Mouse (Mus musculus) embryonic facial prominence, embryonic 11.5 days (tissue): ENCODE measurements around the gene Prkn. TPM values are rescaled to one million over a fixed set of nuclear protein-coding genes. Genes with fewer than 3 reads are reported as not detected.

Experiments
- ATAC-seq: fragments of 200-750 bp; cut with Nextera tagmentation; replicated peaks from 2 replicates; pipeline ENCODE4 v1.8.0; 2017; ENCODE audit warnings: low read depth; ENCODE audit not compliant: insufficient number of reproducible peaks, low FRiP score, low TSS enrichment
- DNase-seq: peaks from one replicate; pipeline ENCODE4 v3.0.0-alpha.2; 2015; ENCODE audit warnings: low spot score
- H3K27ac ChIP-seq: fragments of 300-500 bp; sonication (generic); replicated peaks from 2 replicates; pipeline ENCODE4 v1.5.1; 2014; ENCODE audit warnings: mild to moderate bottlenecking, low read depth, low read length, control low read depth
- H3K27me3 ChIP-seq: fragments of 300-500 bp; sonication (generic); 2 replicates; pipeline ENCODE4 v1.6.1; 2014; ENCODE audit warnings: mild to moderate bottlenecking, low read length, moderate library complexity, mixed read lengths; ENCODE audit not compliant: control insufficient read depth, insufficient read depth
- H3K36me3 ChIP-seq: fragments of 300-500 bp; sonication (generic); replicated peaks from 2 replicates; pipeline ENCODE4 v1.6.1; 2014; ENCODE audit warnings: low read depth, mild to moderate bottlenecking, low read length, moderate library complexity, mixed read lengths; ENCODE audit not compliant: control insufficient read depth, insufficient read depth
- H3K4me1 ChIP-seq: fragments of 300-500 bp; sonication (generic); 2 replicates; pipeline ENCODE4 v1.6.1; 2014; ENCODE audit warnings: low read length, mixed read lengths; ENCODE audit not compliant: control insufficient read depth, insufficient read depth
- H3K4me2 ChIP-seq: fragments of 300-500 bp; sonication (generic); 2 replicates; pipeline ENCODE4 v1.6.1; 2014; ENCODE audit warnings: low read depth, mild to moderate bottlenecking, control low read depth, low read length, moderate library complexity
- H3K4me3 ChIP-seq: fragments of 300-500 bp; sonication (generic); 2 replicates; pipeline ENCODE4 v1.5.1; 2014; ENCODE audit warnings: low read depth, low read length, control low read depth
- H3K9ac ChIP-seq: fragments of 300-500 bp; sonication (generic); replicated peaks from 2 replicates; pipeline ENCODE4 v1.6.1; 2014; ENCODE audit warnings: mild to moderate bottlenecking, control low read depth, low read length
- H3K9me3 ChIP-seq: fragments of 300-500 bp; sonication (generic); replicated peaks from 2 replicates; pipeline ENCODE4 v1.6.1; 2016; ENCODE audit warnings: mild to moderate bottlenecking, low read length, inconsistent platforms, mixed read lengths; ENCODE audit not compliant: control insufficient read depth
- whole genome bisulfite sequencing: fragments of 180-500 bp; shearing (Covaris S2); extraction: QIAGEN DNeasy Blood & Tissue Kit; methylation state at CpG from one replicate; pipeline ENCODE4 v1.1.7; 2014; 5-methylcytosine and 5-hydroxymethylcytosine counted together
- polyA plus RNA-seq: library from polyadenylated mRNA; unstranded; fragments of >200 nt; fragmentation: Nextera tagmentation; extraction: Ambion mirVana; gene quantifications from 2 replicates; pipeline ENCODE4 v1.2.1, GENCODE M21; 2014

Prkn gene
- polyA plus RNA-seq, 1 experiment from 2014 or later: 0.97 TPM

- Histone ChIP-seq H3K9ac (no peak overlapping the region), H3K9me3 (no peaks in the 10 kb centered on the region), H3K27ac (no peak overlapping the region), H3K4me2 (no peak overlapping the region), H3K4me1 (no peaks in the 10 kb centered on the region), H3K4me3 (no peak overlapping the region), H3K36me3 (no peaks in the 10 kb centered on the region), H3K27me3 (no peaks in the 10 kb centered on the region)
- ATAC-seq: no peak
- no peak for DNase-seq
These were observed 230.8 kb downstream of the Prkn start for GRCm38 (mm10) chr17:11070996-11071395.

GRCm38 (mm10) chr17:11076319-11076903 is 236.2 kb downstream of the Prkn start:
- Histone ChIP-seq H3K27ac (no peak overlapping the region), H3K4me1 (no peaks in the 10 kb centered on the region), H3K9me3 (no peaks in the 10 kb centered on the region), H3K36me3 (no peaks in the 10 kb centered on the region), H3K9ac (no peak overlapping the region), H3K4me3 (no peak overlapping the region), H3K27me3 (no peaks in the 10 kb centered on the region), H3K4me2 (no peak overlapping the region)
- WGBS: 65% methylated on average over 6 of the region's 6 CpGs
- DNase-seq: peak; percentile 14
- no peak for ATAC-seq

GRCm38 (mm10) chr17:11086492-11086891 is 246.3 kb downstream of the Prkn start:
- WGBS: 43% methylated on average over 1 of the region's 1 CpGs
- DNase-seq: peak; percentile 31
- ATAC-seq: no peak
- Histone ChIP-seq H3K27ac (no peak overlapping the region), H3K9ac (no peak overlapping the region), H3K27me3 (no peaks in the 10 kb centered on the region), H3K36me3 (no peaks in the 10 kb centered on the region), H3K4me1 (no peaks in the 10 kb centered on the region), H3K9me3 (no peaks in the 10 kb centered on the region), H3K4me2 (no peak overlapping the region), H3K4me3 (no peak overlapping the region)

- no peaks in the 10 kb centered on the region for H3K4me1 ChIP-seq
These were observed 246.9 kb downstream of the Prkn start for GRCm38 (mm10) chr17:11087088-11087487.

GRCm38 (mm10) chr17:11087823-11088222 is 247.6 kb downstream of the Prkn start:
- Histone ChIP-seq H3K4me1 (no peaks in the 10 kb centered on the region), H3K27me3 (no peaks in the 10 kb centered on the region), H3K36me3 (no peaks in the 10 kb centered on the region), H3K4me3 (no peak overlapping the region), H3K4me2 (no peak overlapping the region), H3K9ac (no peak overlapping the region), H3K27ac (no peak overlapping the region), H3K9me3 (no peaks in the 10 kb centered on the region)
- peak; percentile 57 for DNase-seq
- 35% methylated on average over 8 of the region's 8 CpGs for WGBS
- peak; percentile 75; the same call in 1 of the 2 replicates for ATAC-seq

More at GRCm38 (mm10) chr17:11087088-11087487, 246.9 kb downstream of the Prkn start:
- ATAC-seq: no peak
- WGBS: 34% methylated on average over 5 of the region's 5 CpGs
- DNase-seq: peak; percentile 89
- no peaks in the 10 kb centered on the region for H3K27me3 ChIP-seq
- H3K9me3 ChIP-seq: no peaks in the 10 kb centered on the region
- no peak overlapping the region for H3K9ac ChIP-seq
- no peak overlapping the region for H3K4me3 ChIP-seq
- H3K36me3 ChIP-seq: no peaks in the 10 kb centered on the region
- H3K27ac ChIP-seq: no peak overlapping the region
- H3K4me2 ChIP-seq: no peak overlapping the region

- 80% methylated on average over 6 of the region's 6 CpGs for WGBS
- Histone ChIP-seq H3K4me2 (no peak overlapping the region), H3K4me3 (no peak overlapping the region), H3K9ac (no peak overlapping the region), H3K9me3 (no peaks in the 10 kb centered on the region), H3K27ac (no peak overlapping the region), H3K36me3 (no peaks in the 10 kb centered on the region), H3K4me1 (no peaks in the 10 kb centered on the region), H3K27me3 (no peaks in the 10 kb centered on the region)
- no peak for ATAC-seq
- no peak for DNase-seq
These were observed 249.2 kb downstream of the Prkn start for GRCm38 (mm10) chr17:11089361-11089760.

- H3K27ac ChIP-seq: no peak overlapping the region
- 22% methylated on average over 6 of the region's 6 CpGs for WGBS
- no peaks in the 10 kb centered on the region for H3K27me3 ChIP-seq
- no peaks in the 10 kb centered on the region for H3K4me1 ChIP-seq
- H3K36me3 ChIP-seq: no peaks in the 10 kb centered on the region
- peak; percentile 39; the same call in 1 of the 2 replicates for ATAC-seq
- peak; percentile 61 for DNase-seq
- H3K9me3 ChIP-seq: no peaks in the 10 kb centered on the region
- H3K4me2 ChIP-seq: no peak overlapping the region
- H3K9ac ChIP-seq: no peak overlapping the region
- H3K4me3 ChIP-seq: no peak overlapping the region
These were observed 252.7 kb downstream of the Prkn start for GRCm38 (mm10) chr17:11092900-11093299.

- no peaks in the 10 kb centered on the region for H3K4me1 ChIP-seq
- H3K36me3 ChIP-seq: no peaks in the 10 kb centered on the region
- H3K27ac ChIP-seq: no peak overlapping the region
- no peak for DNase-seq
- H3K9ac ChIP-seq: no peak overlapping the region
- ATAC-seq: no peak
- H3K4me3 ChIP-seq: no peak overlapping the region
- no peaks in the 10 kb centered on the region for H3K9me3 ChIP-seq
- WGBS: 44% methylated on average over 3 of the region's 3 CpGs
- no peaks in the 10 kb centered on the region for H3K27me3 ChIP-seq
- no peak overlapping the region for H3K4me2 ChIP-seq
These were observed 253.1 kb downstream of the Prkn start for GRCm38 (mm10) chr17:11093321-11093720.
